ENCODE assay signal across 8 mouse cellular contexts in the genomic region with DNA sequence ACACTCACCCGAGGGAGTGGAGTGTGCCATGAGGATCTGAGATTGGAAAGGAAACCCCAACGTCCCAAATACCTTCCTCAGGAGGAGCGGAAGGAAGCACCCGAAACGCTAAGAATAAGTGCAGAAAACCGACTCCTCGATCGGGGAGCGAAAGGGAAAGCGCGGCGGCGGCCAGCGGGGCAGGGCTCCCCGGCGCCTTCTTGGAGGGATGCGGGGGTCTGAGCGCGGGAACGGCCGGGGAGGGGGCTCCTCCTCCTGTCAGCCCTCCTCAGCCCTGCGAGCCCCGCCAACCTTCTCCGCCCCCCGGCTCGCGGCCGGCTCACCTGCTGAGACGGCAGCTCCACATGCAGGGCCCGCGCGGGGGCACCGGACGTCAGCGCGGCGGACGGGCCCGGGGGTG. TPM values are rescaled to one million over a fixed set of nuclear protein-coding genes. Genes with fewer than 3 reads are reported as not detected.
DNase-seq lines count a peak whose midpoint lies in the region; ATAC-seq and TF ChIP-seq lines count a peak whose summit lies in the region.

No protein-coding gene starts in this region.

- no peaks in the 10 kb centered on the region for H3K27me3 ChIP-seq in heart, embryonic 14.5 days (ENCODE audit: control insufficient read depth, insufficient read depth, low read length)
- no peaks in the 10 kb centered on the region for H3K27me3 ChIP-seq in embryonic facial prominence, embryonic 10.5 days (replicated peaks; ENCODE audit: low read depth, poor library complexity, severe bottlenecking)
- H3K27me3 ChIP-seq in limb, embryonic 10.5 days (ENCODE audit: low read depth, poor library complexity, severe bottlenecking) = no peaks in the 10 kb centered on the region

- 0 out of 2 replicates have a peak, but pooled peaks have one; percentile 0 for ATAC-seq in heart, embryonic 14.5 days (ENCODE audit: insufficient number of reproducible peaks, insufficient read depth, low FRiP score, low read depth)
- ATAC-seq in CD4-positive, CD25-positive, alpha-beta regulatory T cell, adult 4 months = peak; percentile 1

- no peak for DNase-seq in heart, postnatal 25 days (ENCODE audit: low spot score)
- DNase-seq in embryonic facial prominence, embryonic 10.5 days (ENCODE audit: low spot score) = no peak
- no peak for DNase-seq in limb, embryonic 10.5 days (ENCODE audit: low spot score)
- DNase-seq in cerebellum, postnatal 25 days = no peak
- no peak for DNase-seq in layer of hippocampus, postnatal 25 days (ENCODE audit: extremely low spot score in 1 of 2, low spot score in 1 of 2)

- peaks cover 7 to 12% of the 10 kb centered on the region in 2 experiments for H3K4me1 ChIP-seq in heart, embryonic 14.5 days (ENCODE audit: control insufficient read depth in 2 of 2, insufficient read depth in 2 of 2, low read length in 2 of 2)
- H3K4me1 ChIP-seq in embryonic facial prominence, embryonic 10.5 days = peaks cover 41% of the 10 kb centered on the region
- H3K4me1 ChIP-seq in limb, embryonic 10.5 days = peaks cover 28% of the 10 kb centered on the region
- peaks cover 8% of the 10 kb centered on the region for H3K4me1 ChIP-seq in olfactory bulb, adult 2 months (ENCODE audit: control insufficient read depth, insufficient read depth, low read length)

- TF ChIP-seq CTCF in olfactory bulb, adult 2 months (IDR thresholded peaks at IDR 0.05; ENCODE audit: insufficient read depth, low read depth, low read length) = no peak

- H3K4me2 ChIP-seq in heart, embryonic 14.5 days (ENCODE audit: low read length) = peak overlapping the region; percentile 78

- H3K36me3 ChIP-seq in heart, embryonic 14.5 days (ENCODE audit: control insufficient read depth, insufficient read depth, low read length) = no peaks in the 10 kb centered on the region
- peaks cover 5% of the 10 kb centered on the region; the same call in 1 of the 2 replicates for H3K36me3 ChIP-seq in embryonic facial prominence, embryonic 10.5 days (replicated peaks)
- peaks cover 3% of the 10 kb centered on the region; the same call in 1 of the 2 replicates for H3K36me3 ChIP-seq in limb, embryonic 10.5 days

- H3K27ac ChIP-seq in heart, embryonic 14.5 days (replicated peaks in 1 of 2; ENCODE audit: control insufficient read depth in 1 of 2, insufficient read depth in 1 of 2, low read depth in 2 of 2, low read length in 2 of 2) = peak overlapping the region; percentile 68 to 91
- peak overlapping the region; percentile 88 for H3K27ac ChIP-seq in embryonic facial prominence, embryonic 10.5 days (replicated peaks)
- H3K27ac ChIP-seq in limb, embryonic 10.5 days = peak overlapping the region; percentile 84
- H3K27ac ChIP-seq in olfactory bulb, adult 2 months (ENCODE audit: insufficient read depth, low read depth, low read length) = peak overlapping the region; percentile 66

- TF ChIP-seq POLR2A in olfactory bulb, adult 2 months (IDR thresholded peaks at IDR 0.05; ENCODE audit: insufficient read depth, low read depth, low read length) = no peak

- WGBS in heart, embryonic 14.5 days = under 1% methylated on average over 31 of the region's 39 CpGs
- WGBS in embryonic facial prominence, embryonic 10.5 days = under 1% methylated on average over 39 of the region's 39 CpGs
- WGBS in limb, embryonic 10.5 days = 1% methylated on average over 39 of the region's 39 CpGs
- WGBS in olfactory bulb, adult 2 months = under 1% methylated on average over 39 of the region's 39 CpGs

- peak overlapping the region; percentile 97 for H3K9ac ChIP-seq in heart, embryonic 14.5 days (ENCODE audit: low read length)

- H3K9me3 ChIP-seq in heart, embryonic 14.5 days (ENCODE audit: control insufficient read depth, low read length) = no peaks in the 10 kb centered on the region
- H3K9me3 ChIP-seq in embryonic facial prominence, embryonic 10.5 days = no peaks in the 10 kb centered on the region
- H3K9me3 ChIP-seq in limb, embryonic 10.5 days (replicated peaks) = no peaks in the 10 kb centered on the region

- intact Hi-C loops in heart, postnatal 25 days (cut with DNase I) = no loop called here

- H3K4me3 ChIP-seq in heart, embryonic 14.5 days (ENCODE audit: control insufficient read depth in 1 of 2, insufficient read depth in 1 of 2, low read depth in 1 of 2, low read length in 2 of 2) = peak overlapping the region; percentile 65 to 98
- H3K4me3 ChIP-seq in embryonic facial prominence, embryonic 10.5 days = peak overlapping the region; percentile 94
- peak overlapping the region; percentile 81 for H3K4me3 ChIP-seq in limb, embryonic 10.5 days
- H3K4me3 ChIP-seq in olfactory bulb, adult 2 months (ENCODE audit: insufficient read depth, low read depth, low read length) = peak overlapping the region; percentile 79

RNA-seq across cellular contexts. Expression of a gene that starts 0.4 kb away (rescaled TPM):
- 18.9 and 19.1 TPM in 2 replicates for polyA plus RNA-seq in heart, embryonic 14.5 days (2014; fragmentation: Nextera tagmentation; extraction: Ambion mirVana)
- 10 to 100 TPM; 24.9 to 26.3 TPM for total RNA-seq in heart, postnatal 25 days (2021)
- 1 to 10 TPM; 5.7 to 9.5 TPM for polyA plus RNA-seq in CD4-positive, CD25-positive, alpha-beta regulatory T cell, adult 4 months (2017; shearing (Covaris generic))
- 11.0 and 12.1 TPM in 2 replicates for polyA plus RNA-seq in embryonic facial prominence, embryonic 10.5 days (2016; fragmentation: Nextera tagmentation; extraction: Ambion mirVana)
- 10.5 and 12.0 TPM in 2 replicates for polyA plus RNA-seq in limb, embryonic 10.5 days (2016; fragmentation: Nextera tagmentation; extraction: Ambion mirVana)
- not detected in 2 replicates for polyA plus RNA-seq in olfactory bulb, adult 2 months (2012; ENCODE audit: insufficient read depth, insufficient read length, low replicate concordance, missing spikeins)
- 10 to 100 TPM; 38.6 to 43.1 TPM for total RNA-seq in layer of hippocampus, postnatal 25 days (2021)

RNA-seq across cellular contexts. Expression of a gene that starts 42.0 kb away (rescaled TPM):
- polyA plus RNA-seq in heart, embryonic 14.5 days (2014; fragmentation: Nextera tagmentation; extraction: Ambion mirVana) = 19.8 and 22.3 TPM in 2 replicates
- total RNA-seq in heart, postnatal 25 days (2021) = 100 to 1,000 TPM; 272 to 339 TPM
- polyA plus RNA-seq in CD4-positive, CD25-positive, alpha-beta regulatory T cell, adult 4 months (2017; shearing (Covaris generic)) = 1 to 10 TPM; 3.1 to 4.4 TPM
- polyA plus RNA-seq in embryonic facial prominence, embryonic 10.5 days (2016; fragmentation: Nextera tagmentation; extraction: Ambion mirVana) = 16.4 and 16.6 TPM in 2 replicates
- polyA plus RNA-seq in limb, embryonic 10.5 days (2016; fragmentation: Nextera tagmentation; extraction: Ambion mirVana) = 14.2 and 15.0 TPM in 2 replicates
- not detected in 2 replicates for polyA plus RNA-seq in olfactory bulb, adult 2 months (2012; ENCODE audit: insufficient read depth, insufficient read length, low replicate concordance, missing spikeins)
- 100 to 1,000 TPM; 100 to 121 TPM for total RNA-seq in layer of hippocampus, postnatal 25 days (2021)
